Mouse (Mus musculus) E14TG2a.4 (cell line): ENCODE measurements around the gene Gpr83.

ENCODE experiments used
- CTCF ChIP-seq: conservative IDR thresholded peaks from 2 replicates; pipeline ENCODE4 v1.5.1; 2014; ENCODE audit warnings: low read length
- NANOG ChIP-seq: IDR thresholded peaks from 2 replicates; pipeline ENCODE4 v1.6.1; 2014; ENCODE audit warnings: borderline replicate concordance, low read length, mixed read lengths
- POU5F1 ChIP-seq: IDR thresholded peaks from 2 replicates; pipeline ENCODE4 v1.6.1; 2014; ENCODE audit warnings: low read length, borderline replicate concordance

DNA sequence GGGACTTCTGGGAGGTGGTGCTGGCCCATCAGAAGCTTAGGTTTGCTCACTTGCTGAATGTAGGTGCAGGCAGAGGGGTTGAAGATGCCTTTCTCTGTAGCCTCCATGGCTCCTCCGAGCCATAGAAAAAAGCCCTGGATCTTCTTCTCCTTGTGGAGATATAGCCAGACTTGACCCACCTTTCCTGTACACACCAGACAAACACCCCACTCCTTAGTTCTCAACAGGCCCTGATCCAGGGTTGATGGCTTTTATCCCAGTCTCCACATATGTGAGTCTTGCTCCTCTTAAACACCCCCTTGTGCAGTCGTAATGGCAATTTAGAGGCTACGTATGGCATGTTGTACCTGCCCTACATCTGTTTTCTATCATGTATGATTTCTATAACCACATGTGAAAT lies 3.1 kb downstream of the Gpr83 start:
- TF ChIP-seq CTCF (no peak), NANOG (no peak), POU5F1 (no peak)
